Mouse (Mus musculus): ENCODE results near the gene Sppl2a.
"Not testable (repeated sequence)": the region's sequence is repeated elsewhere in the genome, so short reads cannot be mapped to it uniquely, and the experiment has no call there.

- not testable (repeated sequence) for TF ChIP-seq CTCF (IDR thresholded peaks at IDR 0.05; ENCODE audit: extremely low read depth, insufficient read length, insufficient replicate concordance, low read depth, low read length); POLR2A (IDR thresholded peaks at IDR 0.05; ENCODE audit: low read depth, low read length)
Observed at GRCm38 (mm10) chr2:126882711-126883110, 50.3 kb downstream of the Sppl2a start.

Data from small intestine, adult 2 months (tissue).